In genomic region chr4:51594044-51594443, GRCm38 (mm10) we compare ENCODE assay signal across 24 mouse cellular contexts.
DNase-seq lines count a peak whose midpoint lies in the region; ATAC-seq lines count a peak whose summit lies in the region.
"Had no signal": no experiment of that assay in that cellular context is flagged by ENCODE, and none has a peak within 500 bp of the region (broad histone marks: within the 10 kb centered on the region; RNA-seq: fewer than 3 reads in every experiment).

No protein-coding gene starts in this region.

- 82% methylated on average over 4 of the region's 4 CpGs for WGBS in hindbrain, embryonic 10.5 days

- no peak for DNase-seq in frontal cortex, postnatal 10 days (ENCODE audit: low spot score in 2 of 2)
- DNase-seq in 3T3-L1 (ENCODE audit: low read depth, low spot score) (peak; percentile 38), NIH3T3 (ENCODE audit: low read depth) (peak; percentile 14)
- DNase-seq in cerebellum, postnatal 36 days, result no peak
- no peak for DNase-seq in hindbrain, embryonic 10.5 days (ENCODE audit: low spot score)
- no peak for DNase-seq in layer of hippocampus, postnatal 14 days (ENCODE audit: low spot score in 2 of 2)
- DNase-seq: adrenal gland, postnatal 10 days; cerebellum, adult 11-12 months; cerebellum, adult 8-10 months; cerebellum, postnatal 10 days; forebrain, postnatal 0 days; gastrocnemius, postnatal 14 days; heart, adult 11 months; kidney, adult 18-20 months had no signal

- H3K9me3 ChIP-seq in hindbrain, embryonic 10.5 days, result no peaks in the 10 kb centered on the region
- H3K9me3 ChIP-seq: forebrain, embryonic 10.5 days; forebrain, embryonic 13.5 days; G1E had no signal

- H3K4me1 ChIP-seq in hindbrain, embryonic 10.5 days (replicated peaks), result no peaks in the 10 kb centered on the region
- H3K4me1 ChIP-seq: forebrain, embryonic 10.5 days; forebrain, embryonic 13.5 days had no signal

- ATAC-seq in frontal cortex, adult (ENCODE audit: low TSS enrichment), result 0 out of 2 replicates have a peak, but pooled peaks have one; percentile 39
- ATAC-seq: activated CD4-positive, CD25-positive, alpha-beta regulatory T cell, adult 4 months; forebrain, embryonic 13.5 days; forebrain, postnatal 0 days; hindbrain, postnatal 0 days; inflammation-experienced regulatory T-cells, adult 6 months; intestine, embryonic 16.5 days had no signal

- H3K27me3 ChIP-seq in hindbrain, embryonic 10.5 days (ENCODE audit: insufficient read depth, poor library complexity, severe bottlenecking), result no peaks in the 10 kb centered on the region
- H3K27me3 ChIP-seq: CH12.LX; forebrain, embryonic 13.5 days had no signal

- no peak overlapping the region for H3K4me3 ChIP-seq in hindbrain, embryonic 10.5 days
- H3K4me3 ChIP-seq: forebrain, embryonic 10.5 days; forebrain, embryonic 13.5 days had no signal

- no peak overlapping the region for H3K27ac ChIP-seq in hindbrain, embryonic 10.5 days
- H3K27ac ChIP-seq: forebrain, embryonic 10.5 days; forebrain, embryonic 13.5 days; hindbrain, embryonic 14.5 days; hindbrain, postnatal 0 days had no signal

- no peaks in the 10 kb centered on the region for H3K36me3 ChIP-seq in hindbrain, embryonic 10.5 days
- H3K36me3 ChIP-seq: forebrain, embryonic 10.5 days; G1E had no signal

Comparison
In these comparisons a context has a peak if more than half of its experiments do, and no peak if none do; other contexts are left out.
1. DNase-seq: peak in 3T3-L1 (single experiment) and NIH3T3 (single experiment); none in frontal cortex, postnatal 10 days (0 of 2), cerebellum, postnatal 36 days (0 of 2), hindbrain, embryonic 10.5 days (single experiment) and layer of hippocampus, postnatal 14 days (0 of 2).